Mouse (Mus musculus): ENCODE data around the gene Dnaaf5. TPM values are rescaled to one million over a fixed set of nuclear protein-coding genes. Genes with fewer than 3 reads are reported as not detected.
A peak's percentile ranks its signal among the peaks of the same experiment; 100 is the strongest.

Gene Dnaaf5
- polyA plus RNA-seq, 1 experiment, result 26.3 TPM

GRCm38 (mm10) chr5:139145726-139146125, 4.3 kb upstream of the Dnaaf5 start:
- no peak overlapping the region for H3K4me2 ChIP-seq (ENCODE audit: low read depth)
- TF ChIP-seq SRF (IDR thresholded peaks at IDR 0.05; ENCODE audit: control insufficient read depth, insufficient read length, low read depth) (no peak), CEBPB (IDR thresholded peaks at IDR 0.05; ENCODE audit: insufficient read depth, poor library complexity, severe bottlenecking) (no peak), MAX (IDR thresholded peaks at IDR 0.05; ENCODE audit: low read depth) (no peak), TCF12 (IDR thresholded peaks at IDR 0.05; ENCODE audit: insufficient read depth, poor library complexity, severe bottlenecking) (no peak), E2F4 (IDR thresholded peaks at IDR 0.05; ENCODE audit: insufficient read depth) (no peak), POLR2AphosphoS2 (IDR thresholded peaks at IDR 0.05; ENCODE audit: insufficient read length, low read depth) (no peak), REST (IDR thresholded peaks at IDR 0.05; ENCODE audit: insufficient read depth, insufficient read length) (no peak), MYOD1 (IDR thresholded peaks at IDR 0.05; ENCODE audit: control insufficient read depth in 1 of 3, insufficient read length in 2 of 3, low read depth in 2 of 3) (no peak), POLR2A (IDR thresholded peaks at IDR 0.05; ENCODE audit: insufficient read length, low read depth) (no peak), TCF3 (IDR thresholded peaks at IDR 0.05; ENCODE audit: insufficient read length, low read depth) (no peak), USF1 (IDR thresholded peaks at IDR 0.05; ENCODE audit: low read depth) (no peak), MYOG (IDR thresholded peaks at IDR 0.05; ENCODE audit: control insufficient read depth in 1 of 3, insufficient read depth in 1 of 3, insufficient read length in 2 of 3, low read depth in 2 of 3) (no peak)
- no peaks in the 10 kb centered on the region for H3K27me3 ChIP-seq (ENCODE audit: control insufficient read depth, insufficient read depth, insufficient read length)
- H3ac ChIP-seq (ENCODE audit: control insufficient read depth, insufficient read length), result no peak overlapping the region
- H3K36me3 ChIP-seq (ENCODE audit: control insufficient read depth, insufficient read depth), result no peaks in the 10 kb centered on the region
- H3K79me2 ChIP-seq (ENCODE audit: control insufficient read depth, insufficient read depth), result peaks cover under 1% of the 10 kb centered on the region
- H3K4me3 ChIP-seq, result no peak overlapping the region

GRCm38 (mm10) chr5:139146476-139147075, 3.4 kb upstream of the Dnaaf5 start:
- Histone ChIP-seq H3ac (ENCODE audit: control insufficient read depth, insufficient read length) (no peak overlapping the region), H3K27me3 (ENCODE audit: control insufficient read depth, insufficient read depth, insufficient read length) (no peaks in the 10 kb centered on the region), H3K4me3 (no peak overlapping the region), H3K79me2 (ENCODE audit: control insufficient read depth, insufficient read depth) (peaks cover 8% of the 10 kb centered on the region), H3K36me3 (ENCODE audit: control insufficient read depth, insufficient read depth) (no peaks in the 10 kb centered on the region), H3K4me2 (ENCODE audit: low read depth) (no peak overlapping the region)
- TF ChIP-seq MYOD1 (IDR thresholded peaks at IDR 0.05; ENCODE audit: control insufficient read depth in 1 of 3, insufficient read length in 2 of 3, low read depth in 2 of 3), result no peak
- no peak for TF ChIP-seq E2F4 (IDR thresholded peaks at IDR 0.05; ENCODE audit: insufficient read depth)
- no peak for TF ChIP-seq SRF (IDR thresholded peaks at IDR 0.05; ENCODE audit: control insufficient read depth, insufficient read length, low read depth)
- no peak for TF ChIP-seq CEBPB (IDR thresholded peaks at IDR 0.05; ENCODE audit: insufficient read depth, poor library complexity, severe bottlenecking)
- no peak for TF ChIP-seq MAX (IDR thresholded peaks at IDR 0.05; ENCODE audit: low read depth)
- TF ChIP-seq TCF12 (IDR thresholded peaks at IDR 0.05; ENCODE audit: insufficient read depth, poor library complexity, severe bottlenecking), result no peak
- no peak for TF ChIP-seq USF1 (IDR thresholded peaks at IDR 0.05; ENCODE audit: low read depth)
- TF ChIP-seq REST (IDR thresholded peaks at IDR 0.05; ENCODE audit: insufficient read depth, insufficient read length), result no peak
- TF ChIP-seq POLR2A (IDR thresholded peaks at IDR 0.05; ENCODE audit: insufficient read length, low read depth), result no peak
- TF ChIP-seq POLR2AphosphoS2 (IDR thresholded peaks at IDR 0.05; ENCODE audit: insufficient read length, low read depth), result no peak

GRCm38 (mm10) chr5:139147178-139148078, 2.6 kb upstream of the Dnaaf5 start:
- Histone ChIP-seq H3K79me2 (ENCODE audit: control insufficient read depth, insufficient read depth) (peaks cover 8% of the 10 kb centered on the region), H3K4me2 (ENCODE audit: low read depth) (no peak overlapping the region), H3K27me3 (ENCODE audit: control insufficient read depth, insufficient read depth, insufficient read length) (no peaks in the 10 kb centered on the region), H3ac (ENCODE audit: control insufficient read depth, insufficient read length) (no peak overlapping the region), H3K4me3 (no peak overlapping the region), H3K36me3 (ENCODE audit: control insufficient read depth, insufficient read depth) (no peaks in the 10 kb centered on the region)
- TF ChIP-seq POLR2A (IDR thresholded peaks at IDR 0.05; ENCODE audit: insufficient read length, low read depth) (no peak), MYOD1 (IDR thresholded peaks at IDR 0.05; ENCODE audit: control insufficient read depth in 1 of 3, insufficient read length in 2 of 3, low read depth in 2 of 3) (no peak), MYOG (IDR thresholded peaks at IDR 0.05; ENCODE audit: control insufficient read depth in 1 of 3, insufficient read depth in 1 of 3, insufficient read length in 2 of 3, low read depth in 2 of 3) (no peak), SRF (IDR thresholded peaks at IDR 0.05; ENCODE audit: control insufficient read depth, insufficient read length, low read depth) (no peak), POLR2AphosphoS2 (IDR thresholded peaks at IDR 0.05; ENCODE audit: insufficient read length, low read depth) (no peak), USF1 (IDR thresholded peaks at IDR 0.05; ENCODE audit: low read depth) (no peak), CEBPB (IDR thresholded peaks at IDR 0.05; ENCODE audit: insufficient read depth, poor library complexity, severe bottlenecking) (no peak), E2F4 (IDR thresholded peaks at IDR 0.05; ENCODE audit: insufficient read depth) (no peak), MAX (IDR thresholded peaks at IDR 0.05; ENCODE audit: low read depth) (no peak)

- Histone ChIP-seq H3K27me3 (ENCODE audit: control insufficient read depth, insufficient read depth, insufficient read length) (no peaks in the 10 kb centered on the region), H3K4me2 (ENCODE audit: low read depth) (peak overlapping the region; percentile 80), H3K79me2 (ENCODE audit: control insufficient read depth, insufficient read depth) (peaks cover 8% of the 10 kb centered on the region), H3ac (ENCODE audit: control insufficient read depth, insufficient read length) (no peak overlapping the region), H3K4me3 (peak overlapping the region; percentile 31), H3K36me3 (ENCODE audit: control insufficient read depth, insufficient read depth) (peaks cover 4% of the 10 kb centered on the region)
- TF ChIP-seq POLR2AphosphoS2 (IDR thresholded peaks at IDR 0.05; ENCODE audit: insufficient read length, low read depth), result no peak
- TF ChIP-seq MYOD1 (IDR thresholded peaks at IDR 0.05; ENCODE audit: control insufficient read depth in 1 of 3, insufficient read length in 2 of 3, low read depth in 2 of 3), result peak in 2 of 3 experiments; percentile 74 to 79
- no peak for TF ChIP-seq TCF12 (IDR thresholded peaks at IDR 0.05; ENCODE audit: insufficient read depth, poor library complexity, severe bottlenecking)
- TF ChIP-seq MAX (IDR thresholded peaks at IDR 0.05; ENCODE audit: low read depth), result no peak
- no peak for TF ChIP-seq CEBPB (IDR thresholded peaks at IDR 0.05; ENCODE audit: insufficient read depth, poor library complexity, severe bottlenecking)
- peak in 1 of 3 experiments; percentile 48 for TF ChIP-seq MYOG (IDR thresholded peaks at IDR 0.05; ENCODE audit: control insufficient read depth in 1 of 3, insufficient read depth in 1 of 3, insufficient read length in 2 of 3, low read depth in 2 of 3)
- TF ChIP-seq SRF (IDR thresholded peaks at IDR 0.05; ENCODE audit: control insufficient read depth, insufficient read length, low read depth), result no peak
- TF ChIP-seq POLR2A (IDR thresholded peaks at IDR 0.05; ENCODE audit: insufficient read length, low read depth), result peak; percentile 39
Measured at GRCm38 (mm10) chr5:139149006-139149672, 884 bp upstream of the Dnaaf5 start.
